Mouse (Mus musculus) left cerebral cortex, postnatal 25 days (tissue): ENCODE measurements around the gene Defb47. TPM values are rescaled to one million over a fixed set of nuclear protein-coding genes. Genes with fewer than 3 reads are reported as not detected.

Experiments
- DNase-seq, 2 experiments: peaks; one replicate each; pipeline ENCODE4 v3.0.0; 2022; ENCODE audit warnings: low spot score in 2 of 2, mixed read lengths in 1 of 2
- intact Hi-C: fragments of 180-260 bp; cut with DNase I; formaldehyde crosslinking; loops from one replicate; pipeline ENCODE4 v1.15.1; 2025
- total RNA-seq, 2 experiments: library from RNA; stranded (reverse); gene quantifications; 2 replicates each; pipeline ENCODE4 v1.2.3; 2021

Gene Defb47
- not detected for total RNA-seq

- no peak for DNase-seq
- intact Hi-C loops = no loop called here
These were observed at the start of gene Defb47 for GRCm38 (mm10) chr14:62997777-62998176. Gene Defb47, plus strand, starts transcription at chr14:62998077.

- intact Hi-C loops = no loop called here
- DNase-seq = no peak
These were observed 41.8 kb upstream of the Defb47 start for GRCm38 (mm10) chr14:62956091-62956490.

- DNase-seq = no peak
- intact Hi-C loops = no loop called here
These were observed 34.2 kb upstream of the Defb47 start for GRCm38 (mm10) chr14:62963632-62964031.

GRCm38 (mm10) chr14:62965342-62965741, 32.5 kb upstream of the Defb47 start:
- DNase-seq = no peak
- intact Hi-C loops = no loop called here

- no peak for DNase-seq
- intact Hi-C loops = no loop called here
These were observed 31.9 kb upstream of the Defb47 start for GRCm38 (mm10) chr14:62965811-62966520.

- DNase-seq = peak; percentile 58 to 59
- intact Hi-C loops = loop anchor here (1.0 kb wide), 1 partner anchor 483 kb away; no protein-coding TSS in a partner anchor
These were observed 22.8 kb upstream of the Defb47 start for GRCm38 (mm10) chr14:62975046-62975445.

- intact Hi-C loops = no loop called here
These were observed 18.1 kb upstream of the Defb47 start for GRCm38 (mm10) chr14:62979815-62980214.

GRCm38 (mm10) chr14:62984410-62984809, 13.5 kb upstream of the Defb47 start, which contains the start of gene Defb48:
Gene Defb48, minus strand, starts transcription at chr14:62984510.
- no peak for DNase-seq
- intact Hi-C loops = no loop called here

More at GRCm38 (mm10) chr14:62979815-62980214, 18.1 kb upstream of the Defb47 start:
- DNase-seq = no peak

- no peak for DNase-seq
- intact Hi-C loops = no loop called here
These were observed 6.6 kb upstream of the Defb47 start for GRCm38 (mm10) chr14:62991271-62991670.

GRCm38 (mm10) chr14:62991849-62992510, 5.9 kb upstream of the Defb47 start:
- no peak for DNase-seq
- intact Hi-C loops = no loop called here

- intact Hi-C loops = no loop called here
- no peak for DNase-seq
These were observed 1.1 kb downstream of the Defb47 start for GRCm38 (mm10) chr14:62998977-62999376.

- intact Hi-C loops = no loop called here
- DNase-seq = no peak
These were observed 4.7 kb downstream of the Defb47 start for GRCm38 (mm10) chr14:63002588-63002987.

GRCm38 (mm10) chr14:63011471-63011870, 13.6 kb downstream of the Defb47 start, which contains the start of gene Defb43:
Gene Defb43, plus strand, starts transcription at chr14:63011771.
- intact Hi-C loops = no loop called here
- DNase-seq = no peak

GRCm38 (mm10) chr14:63013082-63013481, 15.2 kb downstream of the Defb47 start:
- no peak for DNase-seq
- intact Hi-C loops = no loop called here

GRCm38 (mm10) chr14:63014667-63015066, 16.8 kb downstream of the Defb47 start:
- peak in 1 of 2 experiments; percentile 37 for DNase-seq
- intact Hi-C loops = no loop called here

GRCm38 (mm10) chr14:63020524-63021156, 22.8 kb downstream of the Defb47 start:
- intact Hi-C loops = no loop called here
- peak; percentile 22 to 66 for DNase-seq

- DNase-seq = no peak
- intact Hi-C loops = no loop called here
These were observed 48.8 kb downstream of the Defb47 start, which contains the start of gene Defb42 for GRCm38 (mm10) chr14:63046691-63047090. Gene Defb42, plus strand, starts transcription at chr14:63046991.

GRCm38 (mm10) chr14:63049910-63050370, 52.1 kb downstream of the Defb47 start, which contains the start of gene Defb30:
Gene Defb30, minus strand, starts transcription at chr14:63049960.
- intact Hi-C loops = loop anchor here (5.0 kb wide), 1 partner anchor 322 kb away; no protein-coding TSS in a partner anchor
- DNase-seq = no peak
